Mouse (Mus musculus): ENCODE measurements around the gene 4933434E20Rik. TPM values are rescaled to one million over a fixed set of nuclear protein-coding genes. Genes with fewer than 3 reads are reported as not detected.

The 4933434E20Rik gene
- total RNA-seq, 1 experiment: 69.2 TPM

DNA sequence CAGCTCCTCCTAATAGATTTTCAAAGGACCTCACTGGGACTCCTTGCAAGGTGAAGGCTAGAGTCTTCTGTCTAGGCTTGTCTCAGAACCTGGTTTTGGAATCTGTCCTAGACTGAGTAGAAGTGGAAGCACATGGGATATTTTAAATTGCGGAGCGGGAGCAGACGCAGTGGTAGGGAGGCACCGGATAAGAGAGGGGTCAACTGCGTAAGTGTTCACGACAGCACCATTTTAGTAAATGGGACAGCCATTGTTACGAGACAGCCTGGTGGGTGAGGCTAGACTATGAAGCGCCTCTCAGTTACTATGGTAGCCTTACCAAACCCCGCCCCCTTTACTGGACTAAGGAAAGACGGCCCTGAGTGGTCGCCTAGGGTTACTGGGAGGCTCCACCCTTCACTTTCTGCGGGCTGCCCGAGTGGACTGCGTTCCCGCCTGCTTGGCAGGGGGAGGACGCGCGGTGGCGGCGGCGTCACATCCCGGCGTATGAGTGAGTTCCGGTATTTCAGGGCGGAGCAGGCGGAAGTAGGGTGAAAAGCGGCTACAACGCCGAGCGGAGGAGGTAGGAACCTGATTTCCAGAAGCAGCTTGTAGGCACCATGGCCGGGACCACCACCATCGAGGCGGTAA lies 27.8 kb downstream of the 4933434E20Rik start:
- H3K4me1 ChIP-seq (ENCODE audit: control insufficient read depth in 2 of 2, insufficient read depth in 2 of 2, low read length in 2 of 2, poor library complexity in 1 of 2): peaks cover 13 to 14% of the 10 kb centered on the region in 2 experiments; a peak in 3 of 4 replicates
- H3K36me3 ChIP-seq (ENCODE audit: control insufficient read depth, insufficient read depth, low read length, poor library complexity, severe bottlenecking): peaks cover 6% of the 10 kb centered on the region
- peak overlapping the region; percentile 96 for H3K9ac ChIP-seq (ENCODE audit: insufficient read depth, low read depth, low read length, poor library complexity, severe bottlenecking)
- no peak for TF ChIP-seq ZNF384 (IDR thresholded peaks at IDR 0.05; ENCODE audit: low read depth, low read length)
- no peak for TF ChIP-seq ZC3H11A (IDR thresholded peaks at IDR 0.05; ENCODE audit: borderline replicate concordance, low read depth, low read length)
- TF ChIP-seq MAFK (IDR thresholded peaks at IDR 0.05; ENCODE audit: insufficient read depth, low read depth, low read length): no peak
- no peak for TF ChIP-seq CHD2 (IDR thresholded peaks at IDR 0.05; ENCODE audit: low read depth, low read length)
- TF ChIP-seq HCFC1 (IDR thresholded peaks at IDR 0.05; ENCODE audit: borderline replicate concordance, insufficient read depth, low read length): no peak
- peak overlapping the region; percentile 99 for H3K27ac ChIP-seq (ENCODE audit: insufficient read depth, low read depth, low read length, poor library complexity, severe bottlenecking)
- DNase-seq (ENCODE audit: low read depth, low spot score): peak; percentile 98
- H3K9me3 ChIP-seq (ENCODE audit: control insufficient read depth, insufficient read depth, low read depth, low read length): no peaks in the 10 kb centered on the region
- peak overlapping the region; percentile 89 to 95 for H3K4me3 ChIP-seq (ENCODE audit: insufficient read depth in 1 of 2, low read depth in 1 of 2, low read length in 2 of 2, poor library complexity in 1 of 2, severe bottlenecking in 1 of 2)
- in situ Hi-C loops (cut with MboI; ENCODE audit: low sequenced_read_pairs in 2 of 2, unreplicated experiment in 2 of 2): no loop called here

GRCm38 (mm10) chr3:90079763-90080497 lies 28.5 kb downstream of the 4933434E20Rik start:
- Histone ChIP-seq H3K9ac (ENCODE audit: insufficient read depth, low read depth, low read length, poor library complexity, severe bottlenecking) (peak overlapping the region; percentile 96), H3K4me3 (ENCODE audit: insufficient read depth in 1 of 2, low read depth in 1 of 2, low read length in 2 of 2, poor library complexity in 1 of 2, severe bottlenecking in 1 of 2) (peak overlapping the region; percentile 89 to 95), H3K4me1 (ENCODE audit: control insufficient read depth in 2 of 2, insufficient read depth in 2 of 2, low read length in 2 of 2, poor library complexity in 1 of 2) (peaks cover 13 to 18% of the 10 kb centered on the region in 2 experiments; a peak in 3 of 4 replicates), H3K27ac (ENCODE audit: insufficient read depth, low read depth, low read length, poor library complexity, severe bottlenecking) (peak overlapping the region; percentile 99), H3K36me3 (ENCODE audit: control insufficient read depth, insufficient read depth, low read length, poor library complexity, severe bottlenecking) (peaks cover 6% of the 10 kb centered on the region), H3K9me3 (ENCODE audit: control insufficient read depth, insufficient read depth, low read depth, low read length) (no peaks in the 10 kb centered on the region)
- in situ Hi-C loops (cut with MboI; ENCODE audit: low sequenced_read_pairs in 2 of 2, unreplicated experiment in 2 of 2): no loop called here
- TF ChIP-seq HCFC1 (IDR thresholded peaks at IDR 0.05; ENCODE audit: borderline replicate concordance, insufficient read depth, low read length): no peak; the same call in 1 of the 2 replicates
- no peak for TF ChIP-seq ZC3H11A (IDR thresholded peaks at IDR 0.05; ENCODE audit: borderline replicate concordance, low read depth, low read length)
- TF ChIP-seq ZNF384 (IDR thresholded peaks at IDR 0.05; ENCODE audit: low read depth, low read length): no peak
- TF ChIP-seq MAFK (IDR thresholded peaks at IDR 0.05; ENCODE audit: insufficient read depth, low read depth, low read length): no peak
- TF ChIP-seq CHD2 (IDR thresholded peaks at IDR 0.05; ENCODE audit: low read depth, low read length): no peak
- DNase-seq (ENCODE audit: low read depth, low spot score): peak; percentile 87

DNA sequence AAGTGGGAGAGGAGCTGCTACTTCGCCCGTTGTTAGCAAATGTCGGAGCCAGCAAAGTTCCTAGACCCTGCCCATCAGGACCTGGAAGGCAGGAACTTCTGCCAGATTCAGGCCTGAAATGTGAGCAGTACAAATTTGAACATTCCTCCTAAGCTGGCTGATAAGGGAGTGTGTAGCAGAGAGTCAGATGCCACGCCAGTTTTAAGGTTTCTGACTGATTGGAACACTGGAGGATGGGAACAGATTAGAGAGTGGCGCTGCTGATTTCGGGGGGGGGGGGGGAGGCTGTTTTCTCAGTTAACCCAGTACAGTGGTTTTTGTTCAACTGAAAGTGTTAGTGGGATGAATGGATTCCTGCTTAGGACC lies 29.0 kb downstream of the 4933434E20Rik start:
- peak overlapping the region; percentile 89 to 95 for H3K4me3 ChIP-seq (ENCODE audit: insufficient read depth in 1 of 2, low read depth in 1 of 2, low read length in 2 of 2, poor library complexity in 1 of 2, severe bottlenecking in 1 of 2)
- H3K9me3 ChIP-seq (ENCODE audit: control insufficient read depth, insufficient read depth, low read depth, low read length): no peaks in the 10 kb centered on the region
- in situ Hi-C loops (cut with MboI; ENCODE audit: low sequenced_read_pairs in 2 of 2, unreplicated experiment in 2 of 2): no loop called here
- peak overlapping the region; percentile 96 for H3K9ac ChIP-seq (ENCODE audit: insufficient read depth, low read depth, low read length, poor library complexity, severe bottlenecking)
- peak overlapping the region; percentile 99 for H3K27ac ChIP-seq (ENCODE audit: insufficient read depth, low read depth, low read length, poor library complexity, severe bottlenecking)
- no peak for DNase-seq (ENCODE audit: low read depth, low spot score)
- H3K36me3 ChIP-seq (ENCODE audit: control insufficient read depth, insufficient read depth, low read length, poor library complexity, severe bottlenecking): peaks cover 6% of the 10 kb centered on the region
- no peak for TF ChIP-seq MAFK (IDR thresholded peaks at IDR 0.05; ENCODE audit: insufficient read depth, low read depth, low read length)
- TF ChIP-seq ZNF384 (IDR thresholded peaks at IDR 0.05; ENCODE audit: low read depth, low read length): no peak
- TF ChIP-seq ZC3H11A (IDR thresholded peaks at IDR 0.05; ENCODE audit: borderline replicate concordance, low read depth, low read length): no peak
- TF ChIP-seq CHD2 (IDR thresholded peaks at IDR 0.05; ENCODE audit: low read depth, low read length): no peak
- no peak for TF ChIP-seq HCFC1 (IDR thresholded peaks at IDR 0.05; ENCODE audit: borderline replicate concordance, insufficient read depth, low read length)
- peaks cover 13 to 23% of the 10 kb centered on the region in 2 experiments; a peak in 3 of 4 replicates for H3K4me1 ChIP-seq (ENCODE audit: control insufficient read depth in 2 of 2, insufficient read depth in 2 of 2, low read length in 2 of 2, poor library complexity in 1 of 2)

DNA sequence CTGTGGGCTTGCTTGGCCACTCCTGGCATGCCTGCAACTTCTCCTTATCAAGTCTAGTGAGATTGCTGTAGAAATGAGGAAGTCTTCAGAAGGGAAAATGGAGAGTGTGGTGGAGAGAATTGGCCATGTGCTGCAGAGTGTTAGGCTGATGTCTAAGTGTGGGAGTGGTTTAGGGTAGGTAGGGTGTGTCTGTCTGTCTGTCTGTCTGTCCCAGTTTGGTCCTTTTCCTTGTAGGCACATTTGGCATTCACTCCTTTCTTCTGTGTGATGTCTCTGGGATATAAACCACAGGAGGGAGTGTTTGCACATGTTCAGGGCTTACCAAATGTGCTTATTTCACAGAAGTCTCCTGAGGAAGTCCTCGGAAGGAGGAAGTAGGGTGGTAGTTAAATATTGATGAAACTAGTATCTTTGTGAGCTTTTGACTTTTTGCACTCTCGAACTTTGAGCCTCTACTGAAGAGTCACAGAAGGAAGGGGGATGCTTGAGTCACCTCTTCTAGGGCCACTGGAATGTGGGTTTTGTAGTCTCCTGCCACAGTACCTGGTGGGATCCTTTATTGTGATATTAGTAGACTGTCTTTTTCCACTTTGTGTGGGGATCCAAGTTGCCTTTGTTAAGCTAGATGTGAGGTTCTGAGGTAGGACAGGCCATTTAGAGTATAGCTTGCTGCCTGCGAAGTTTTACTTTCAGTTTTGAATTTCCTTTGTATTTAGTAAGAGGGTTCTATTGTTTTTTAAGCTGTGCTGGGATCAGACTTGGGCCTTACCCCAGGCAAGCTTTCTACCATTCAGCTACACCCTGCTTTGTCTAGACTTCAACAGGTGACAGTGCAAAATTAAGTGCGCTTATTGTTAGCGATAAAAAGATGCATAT lies 30.2 kb downstream of the 4933434E20Rik start:
- in situ Hi-C loops (cut with MboI; ENCODE audit: low sequenced_read_pairs in 2 of 2, unreplicated experiment in 2 of 2): no loop called here
- H3K9me3 ChIP-seq (ENCODE audit: control insufficient read depth, insufficient read depth, low read depth, low read length): no peaks in the 10 kb centered on the region
- no peak overlapping the region; the same call in 1 of the 2 replicates for H3K9ac ChIP-seq (ENCODE audit: insufficient read depth, low read depth, low read length, poor library complexity, severe bottlenecking)
- H3K4me3 ChIP-seq (ENCODE audit: insufficient read depth in 1 of 2, low read depth in 1 of 2, low read length in 2 of 2, poor library complexity in 1 of 2, severe bottlenecking in 1 of 2): peak overlapping the region; percentile 34 to 44
- H3K27ac ChIP-seq (ENCODE audit: insufficient read depth, low read depth, low read length, poor library complexity, severe bottlenecking): peak overlapping the region; percentile 44; the same call in 1 of the 2 replicates
- H3K4me1 ChIP-seq (ENCODE audit: control insufficient read depth in 2 of 2, insufficient read depth in 2 of 2, low read length in 2 of 2, poor library complexity in 1 of 2): peaks cover 13 to 24% of the 10 kb centered on the region in 2 experiments; a peak in 3 of 4 replicates
- peaks cover 9% of the 10 kb centered on the region for H3K36me3 ChIP-seq (ENCODE audit: control insufficient read depth, insufficient read depth, low read length, poor library complexity, severe bottlenecking)
- TF ChIP-seq MAFK (IDR thresholded peaks at IDR 0.05; ENCODE audit: insufficient read depth, low read depth, low read length) (peak; percentile 49; the same call in 1 of the 2 replicates), CHD2 (IDR thresholded peaks at IDR 0.05; ENCODE audit: low read depth, low read length) (no peak)
- no peak for DNase-seq (ENCODE audit: low read depth, low spot score)

All from ES-E14 (cell line).